Mouse (Mus musculus) fat pad, adult 2 months (tissue): ENCODE measurements around the gene Rgs10.

ENCODE experiments used
- DNase-seq: peaks from one replicate; pipeline ENCODE4 v3.0.0-alpha.2; 2011; ENCODE audit warnings: low read depth, low spot score; ENCODE audit errors: extremely low read depth

The Rgs10 gene

GRCm38 (mm10) chr7:128417930-128418779 lies at the start of gene Rgs10:
Gene Rgs10 (minus strand): TSS chr7:128418758.
- DNase-seq, result no peak

GRCm38 (mm10) chr7:128462406-128462805 lies 43.8 kb upstream of the Rgs10 start:
- DNase-seq, result no peak

DNA sequence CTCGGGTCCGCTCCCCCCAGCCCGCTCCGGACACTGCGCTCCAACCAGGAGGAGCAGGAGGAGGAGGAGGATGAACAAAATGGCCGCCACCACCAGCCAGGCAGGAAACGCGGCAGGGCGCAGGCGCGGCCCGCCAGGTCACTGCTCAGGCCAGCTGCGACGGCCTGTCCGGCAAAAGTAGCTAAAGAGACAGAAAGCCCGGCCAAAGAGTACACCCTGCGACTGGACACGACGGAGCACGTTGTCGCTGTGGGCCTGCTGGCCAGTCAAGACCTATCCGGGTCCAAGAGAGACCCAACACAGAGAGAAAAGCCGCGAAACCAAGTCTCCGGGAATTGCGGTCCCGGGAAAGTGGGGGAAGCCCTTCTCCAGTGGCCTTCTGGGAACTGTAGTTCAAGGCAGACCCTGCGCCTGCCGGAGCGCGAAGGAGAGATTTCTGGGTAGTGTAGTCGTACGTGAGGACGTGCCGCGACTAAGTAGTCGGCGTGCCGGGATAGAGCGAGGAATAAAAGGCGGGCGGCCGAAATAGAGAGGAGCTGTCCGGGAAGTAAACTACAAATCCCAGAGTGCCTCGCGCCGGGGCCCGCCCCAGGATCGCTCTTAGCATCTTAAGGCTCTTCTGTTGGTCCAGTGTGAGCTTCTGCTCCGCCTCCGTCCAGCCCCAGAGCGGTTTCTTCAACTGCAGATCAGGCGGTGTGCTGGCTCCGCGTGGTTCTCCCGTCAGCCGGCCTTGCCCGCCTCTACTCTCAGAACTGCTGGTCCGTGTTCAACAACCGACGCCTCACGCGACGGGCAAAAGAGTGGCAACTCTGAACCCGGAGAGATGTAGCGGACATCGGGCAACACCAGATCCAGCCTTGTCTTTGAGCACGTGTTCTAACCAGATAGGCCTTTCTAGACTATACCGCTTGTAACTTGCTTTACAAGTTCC lies 43.0 kb upstream of the Rgs10 start, which contains the start of gene Tial1:
Gene Tial1, minus strand, starts transcription at position 433 of the 931 bp plus-strand sequence.
- peak; percentile 90 for DNase-seq

GRCm38 (mm10) chr7:128460865-128461228 lies 42.3 kb upstream of the Rgs10 start:
- DNase-seq, result no peak

- no peak for DNase-seq
Measured at GRCm38 (mm10) chr7:128460131-128460864, 41.7 kb upstream of the Rgs10 start.

- no peak for DNase-seq
Measured at GRCm38 (mm10) chr7:128459791-128460130, 41.2 kb upstream of the Rgs10 start.

- DNase-seq, result no peak
Measured at GRCm38 (mm10) chr7:128458011-128458410, 39.5 kb upstream of the Rgs10 start.

- no peak for DNase-seq
Measured at GRCm38 (mm10) chr7:128452731-128453130, 34.2 kb upstream of the Rgs10 start.

GRCm38 (mm10) chr7:128440584-128440983 lies 22.0 kb upstream of the Rgs10 start:
- DNase-seq, result no peak

- DNase-seq, result no peak
Measured at GRCm38 (mm10) chr7:128439251-128439650, 20.7 kb upstream of the Rgs10 start.

DNA sequence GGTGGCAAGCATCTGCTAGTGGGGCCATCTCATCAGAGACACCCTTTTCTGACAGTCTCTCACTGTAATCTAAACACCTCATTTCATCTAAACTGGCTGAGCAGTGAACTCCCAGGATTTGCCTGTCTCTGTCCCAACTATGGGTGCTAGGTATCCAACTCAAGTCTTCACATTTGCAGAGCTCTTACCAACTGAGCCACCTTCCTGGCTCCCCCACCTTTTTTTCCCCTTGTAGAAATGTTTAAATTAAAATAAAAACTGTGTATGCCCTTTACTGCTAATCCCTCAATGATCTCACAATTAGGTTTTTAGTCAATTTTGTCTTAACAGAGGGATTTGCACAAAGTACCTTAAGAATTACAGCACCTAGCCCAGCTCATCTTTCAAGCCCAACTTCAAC lies 19.6 kb upstream of the Rgs10 start:
- DNase-seq, result no peak

DNA sequence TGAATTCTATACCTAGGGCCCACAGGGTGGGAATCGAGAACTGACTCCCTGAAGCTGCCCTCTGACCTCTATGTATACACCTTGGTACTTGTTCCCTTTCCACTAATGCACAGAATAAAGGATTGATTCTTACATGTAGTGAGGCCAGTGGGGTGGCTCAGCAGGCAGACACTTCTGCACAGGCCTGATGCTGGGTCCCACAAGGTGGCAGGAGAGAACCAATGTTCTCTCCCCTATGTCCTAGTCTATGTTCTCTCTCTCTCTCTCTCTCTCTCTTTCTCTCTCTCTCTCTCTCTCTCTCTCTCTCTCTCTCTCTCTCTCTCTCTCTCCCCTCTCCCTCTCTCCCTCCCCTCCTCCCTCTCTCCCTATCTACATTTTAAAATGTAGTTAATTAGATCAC lies 14.7 kb upstream of the Rgs10 start:
- DNase-seq, result no peak

GRCm38 (mm10) chr7:128432574-128432973 lies 14.0 kb upstream of the Rgs10 start:
- no peak for DNase-seq

GRCm38 (mm10) chr7:128422491-128422890 lies 3.9 kb upstream of the Rgs10 start:
- no peak for DNase-seq

- peak; percentile 75 for DNase-seq
Measured at GRCm38 (mm10) chr7:128421701-128422100, 3.1 kb upstream of the Rgs10 start.

GRCm38 (mm10) chr7:128419690-128420089 lies 1.1 kb upstream of the Rgs10 start:
- DNase-seq, result no peak

- DNase-seq, result no peak
Measured at GRCm38 (mm10) chr7:128417226-128417929, 1.2 kb downstream of the Rgs10 start.

- no peak for DNase-seq
Measured at GRCm38 (mm10) chr7:128416664-128417063, 1.9 kb downstream of the Rgs10 start.

GRCm38 (mm10) chr7:128414433-128414832 lies 4.1 kb downstream of the Rgs10 start:
- no peak for DNase-seq

DNA sequence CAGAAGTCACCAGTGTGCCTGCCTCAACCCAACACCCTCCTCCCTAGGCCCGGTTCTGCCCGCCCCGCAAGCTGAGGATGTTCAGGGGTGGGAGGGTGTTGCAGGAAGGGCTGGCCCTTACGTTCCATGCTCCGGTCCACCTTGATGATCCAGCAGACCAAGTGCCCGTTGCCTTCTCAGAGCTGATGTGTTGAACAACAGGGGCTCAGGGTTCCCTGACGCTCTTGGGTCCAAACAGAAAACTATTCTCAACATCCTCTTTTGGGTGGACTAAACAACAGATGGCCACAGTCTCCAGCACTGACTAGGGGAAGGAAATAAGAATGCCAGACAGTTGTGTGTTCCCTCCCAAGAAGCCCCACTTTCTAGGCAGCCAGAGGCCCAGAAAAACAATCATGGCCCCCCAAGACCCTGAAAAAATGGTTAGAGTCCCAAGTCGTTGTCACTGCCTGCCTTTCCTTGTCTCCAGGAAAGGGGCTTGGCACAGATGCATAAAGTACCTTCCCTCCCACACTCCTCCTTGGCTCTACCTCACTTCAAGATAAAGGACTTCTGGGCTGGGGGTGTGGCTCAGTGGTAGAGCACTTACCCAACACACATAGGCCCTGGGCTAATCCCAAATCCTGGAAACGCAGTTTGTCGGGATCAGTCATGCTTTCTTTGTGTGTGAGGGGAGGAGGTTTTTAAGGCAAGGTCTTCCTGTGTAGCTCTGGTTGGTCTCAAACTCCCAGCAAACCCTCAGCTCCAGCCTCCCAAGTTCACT lies 6.3 kb downstream of the Rgs10 start:
- DNase-seq, result peak; percentile 30
